Mouse (Mus musculus) stomach, embryonic 14.5 days (tissue): Measurements from ENCODE around the gene Txndc9. TPM values are rescaled to one million over a fixed set of nuclear protein-coding genes. Genes with fewer than 3 reads are reported as not detected.

ENCODE experiments used
- ATAC-seq: fragments of 200-750 bp; cut with Nextera tagmentation; 2 replicates; pipeline ENCODE4 v1.8.0; 2017; ENCODE audit warnings: low read depth, moderate TSS enrichment; ENCODE audit not compliant: insufficient number of reproducible peaks, insufficient read depth, low FRiP score
- H3K27ac ChIP-seq: fragments of 300-500 bp; sonication (generic); 2 replicates; pipeline ENCODE4 v1.5.1; 2014; ENCODE audit warnings: mild to moderate bottlenecking, low read length, moderate library complexity, mixed read lengths
- H3K27me3 ChIP-seq: fragments of 300-500 bp; sonication (generic); 2 replicates; pipeline ENCODE4 v1.6.1; 2014; ENCODE audit warnings: low read length, control low read depth, mixed read lengths; ENCODE audit not compliant: control insufficient read depth, insufficient read depth
- H3K36me3 ChIP-seq: fragments of 300-500 bp; sonication (generic); 2 replicates; pipeline ENCODE4 v1.6.1; 2014; ENCODE audit warnings: mild to moderate bottlenecking, control low read depth, low read length, moderate library complexity, mixed read lengths; ENCODE audit not compliant: control insufficient read depth, insufficient read depth
- H3K4me1 ChIP-seq: fragments of 300-500 bp; sonication (generic); 2 replicates; pipeline ENCODE4 v1.6.1; 2014; ENCODE audit warnings: low read length, control low read depth, mixed read lengths; ENCODE audit not compliant: control insufficient read depth, insufficient read depth
- H3K4me2 ChIP-seq: fragments of 300-500 bp; sonication (generic); replicated peaks from 2 replicates; pipeline ENCODE4 v1.6.1; 2014; ENCODE audit warnings: low read depth, low read length, control low read depth
- H3K4me3 ChIP-seq: fragments of 300-500 bp; sonication (generic); 2 replicates; pipeline ENCODE4 v1.5.1; 2014; ENCODE audit warnings: low read depth, low read length, control low read depth
- H3K9ac ChIP-seq: fragments of 300-500 bp; sonication (generic); replicated peaks from 2 replicates; pipeline ENCODE4 v1.6.1; 2014; ENCODE audit warnings: low read depth, mild to moderate bottlenecking, control low read depth, low read length, moderate library complexity, mixed read lengths
- H3K9me3 ChIP-seq: fragments of 300-500 bp; sonication (generic); 2 replicates; pipeline ENCODE4 v1.6.1; 2016; ENCODE audit warnings: low read depth, low read length, control low read depth; ENCODE audit not compliant: control insufficient read depth
- WGBS: fragments of 180-500 bp; shearing (Covaris S2); extraction: QIAGEN DNeasy Blood & Tissue Kit; methylation state at CpG from one replicate; pipeline ENCODE4 v1.1.7; 2014; 5-methylcytosine and 5-hydroxymethylcytosine counted together
- polyA plus RNA-seq: library from polyadenylated mRNA; unstranded; fragments of >200 nt; fragmentation: Nextera tagmentation; extraction: Ambion mirVana; gene quantifications from 2 replicates; pipeline ENCODE4 v1.2.1, GENCODE M21; 2014

The Txndc9 gene
- 132 and 144 TPM in 2 replicates for polyA plus RNA-seq

DNA sequence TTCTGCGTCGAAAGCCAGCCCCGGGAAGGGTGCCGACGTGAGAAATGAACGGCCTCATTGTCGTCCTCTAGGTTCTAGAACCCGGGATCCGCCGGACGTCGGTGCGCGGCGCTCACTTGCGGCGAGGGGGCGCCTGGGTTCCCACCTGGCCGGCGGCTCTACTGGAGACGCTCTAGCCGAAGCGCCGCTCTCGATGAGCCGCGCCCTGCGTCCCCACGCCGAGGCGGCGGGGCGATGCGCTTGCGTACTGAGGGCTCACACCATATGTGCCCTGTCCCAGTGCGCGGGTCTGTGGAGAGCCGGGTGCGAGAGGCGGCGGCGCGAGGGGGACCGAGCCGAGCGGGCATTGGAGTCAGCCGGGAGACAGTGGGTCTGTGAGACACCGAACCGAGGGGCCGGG lies at the start of gene Txndc9, which contains the start of gene Eif5b:
Txndc9 (minus strand) TSS at position 27 of the 400 bp plus-strand sequence.
Eif5b (plus strand) TSS at position 144 of the 400 bp plus-strand sequence.
- Histone ChIP-seq H3K4me2 (peak within 1 kb of the TSS; percentile 75), H3K27ac (peak within 1 kb of the TSS; percentile 89), H3K9ac (peak within 1 kb of the TSS; percentile 92), H3K4me1 (peaks cover 11% of the 10 kb centered on the region), H3K9me3 (no peaks in the 10 kb centered on the region), H3K27me3 (no peaks in the 10 kb centered on the region), H3K4me3 (peak within 1 kb of the TSS; percentile 99), H3K36me3 (peaks cover 25% of the 10 kb centered on the region)
- 0% methylated on average over 50 of the region's 50 CpGs for WGBS
- ATAC-seq: peak; percentile 94

- H3K4me1 ChIP-seq: no peaks in the 10 kb centered on the region
- peaks cover 56% of the 10 kb centered on the region for H3K36me3 ChIP-seq
- H3K4me3 ChIP-seq: no peak overlapping the region
- H3K27ac ChIP-seq: no peak overlapping the region
- ATAC-seq: no peak
- H3K27me3 ChIP-seq: no peaks in the 10 kb centered on the region
- WGBS: 92% methylated on average over 2 of the region's 2 CpGs
- no peak overlapping the region for H3K9ac ChIP-seq
- no peaks in the 10 kb centered on the region for H3K9me3 ChIP-seq
- no peak overlapping the region for H3K4me2 ChIP-seq
These were observed 41.2 kb upstream of the Txndc9 start for GRCm38 (mm10) chr1:38038898-38039297.

GRCm38 (mm10) chr1:38037375-38037774 lies 39.7 kb upstream of the Txndc9 start:
- Histone ChIP-seq H3K4me2 (no peak overlapping the region), H3K4me3 (no peak overlapping the region), H3K27me3 (no peaks in the 10 kb centered on the region), H3K9ac (no peak overlapping the region), H3K9me3 (no peaks in the 10 kb centered on the region), H3K36me3 (peaks cover 64% of the 10 kb centered on the region), H3K4me1 (no peaks in the 10 kb centered on the region), H3K27ac (no peak overlapping the region)
- WGBS: 93% methylated on average over 5 of the region's 5 CpGs
- no peak for ATAC-seq

- Histone ChIP-seq H3K36me3 (peaks cover 58% of the 10 kb centered on the region), H3K4me1 (no peaks in the 10 kb centered on the region), H3K27ac (no peak overlapping the region), H3K4me3 (no peak overlapping the region), H3K9ac (no peak overlapping the region), H3K27me3 (no peaks in the 10 kb centered on the region), H3K9me3 (no peaks in the 10 kb centered on the region), H3K4me2 (no peak overlapping the region)
- no peak for ATAC-seq
- 86% methylated on average over 4 of the region's 4 CpGs for WGBS
These were observed 37.8 kb upstream of the Txndc9 start for GRCm38 (mm10) chr1:38035521-38035920.

DNA sequence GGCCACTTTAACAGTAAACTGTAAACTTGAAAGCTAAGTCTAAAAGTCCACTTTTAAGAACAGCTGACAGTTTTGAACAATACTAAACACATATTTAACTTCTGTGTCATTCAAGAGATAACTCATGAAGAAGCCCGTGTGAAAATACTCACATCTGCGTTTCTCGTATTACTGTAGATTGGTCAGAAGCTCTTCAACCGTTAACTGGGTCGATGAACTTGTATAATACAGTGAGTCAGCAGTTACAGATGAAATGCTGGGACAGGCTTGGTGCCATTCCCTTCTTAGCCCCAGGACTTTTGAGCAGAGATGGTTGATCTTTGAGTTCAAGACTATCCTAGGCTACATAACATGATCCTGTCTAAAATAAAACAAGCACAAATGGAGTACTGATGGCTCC lies 33.7 kb upstream of the Txndc9 start:
- Histone ChIP-seq H3K27me3 (no peaks in the 10 kb centered on the region), H3K9me3 (no peaks in the 10 kb centered on the region), H3K4me3 (no peak overlapping the region), H3K36me3 (peaks cover 23% of the 10 kb centered on the region), H3K4me2 (no peak overlapping the region), H3K4me1 (no peaks in the 10 kb centered on the region), H3K9ac (no peak overlapping the region), H3K27ac (no peak overlapping the region)
- ATAC-seq: no peak
- WGBS: 88% methylated on average over 5 of the region's 5 CpGs

- Histone ChIP-seq H3K9me3 (no peaks in the 10 kb centered on the region), H3K4me2 (no peak overlapping the region), H3K27me3 (no peaks in the 10 kb centered on the region), H3K27ac (no peak overlapping the region), H3K9ac (no peak overlapping the region), H3K4me1 (no peaks in the 10 kb centered on the region), H3K4me3 (no peak overlapping the region), H3K36me3 (peaks cover 7% of the 10 kb centered on the region)
- ATAC-seq: no peak
- WGBS: 93% methylated on average over 7 of the region's 7 CpGs
These were observed 29.6 kb upstream of the Txndc9 start for GRCm38 (mm10) chr1:38027301-38027700.

GRCm38 (mm10) chr1:38014551-38015203 lies 17.0 kb upstream of the Txndc9 start:
- Histone ChIP-seq H3K9ac (no peak overlapping the region), H3K27me3 (no peaks in the 10 kb centered on the region), H3K9me3 (no peaks in the 10 kb centered on the region), H3K27ac (no peak overlapping the region), H3K4me1 (no peaks in the 10 kb centered on the region), H3K4me2 (no peak overlapping the region), H3K36me3 (peaks cover 16% of the 10 kb centered on the region; the same call in 1 of the 2 replicates), H3K4me3 (no peak overlapping the region)
- no peak for ATAC-seq
- 93% methylated on average over 2 of the region's 2 CpGs for WGBS

- Histone ChIP-seq H3K9ac (no peak overlapping the region), H3K9me3 (no peaks in the 10 kb centered on the region), H3K27ac (no peak overlapping the region), H3K36me3 (no peaks in the 10 kb centered on the region), H3K4me3 (no peak overlapping the region), H3K4me2 (no peak overlapping the region), H3K4me1 (no peaks in the 10 kb centered on the region), H3K27me3 (no peaks in the 10 kb centered on the region)
- ATAC-seq: no peak
These were observed 14.8 kb upstream of the Txndc9 start for GRCm38 (mm10) chr1:38012509-38012908.

DNA sequence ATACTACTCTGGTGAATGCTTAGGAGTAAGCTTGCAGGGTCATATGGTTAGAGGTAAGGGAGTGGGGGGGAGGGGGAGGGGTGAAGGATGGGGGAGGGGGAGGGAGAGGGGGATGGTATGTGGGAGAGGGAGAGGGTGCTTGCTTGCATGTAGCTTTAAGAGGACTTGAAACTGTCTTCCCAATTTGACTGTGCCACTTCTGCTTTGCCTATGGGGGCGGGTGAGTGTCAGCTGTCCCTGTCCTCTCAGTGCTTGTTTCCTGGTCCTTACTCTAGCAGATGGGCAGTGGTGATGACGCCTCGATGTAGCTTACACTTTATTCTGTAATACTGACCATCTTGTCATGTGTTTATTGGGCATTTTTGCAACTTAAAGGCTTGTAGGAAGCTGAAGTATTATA lies 14.4 kb upstream of the Txndc9 start:
- ATAC-seq: no peak
- 86% methylated on average over 3 of the region's 3 CpGs for WGBS
- H3K9ac ChIP-seq: no peak overlapping the region
- H3K9me3 ChIP-seq: no peaks in the 10 kb centered on the region
- H3K4me2 ChIP-seq: no peak overlapping the region
- H3K36me3 ChIP-seq: no peaks in the 10 kb centered on the region
- H3K4me3 ChIP-seq: no peak overlapping the region
- H3K4me1 ChIP-seq: no peaks in the 10 kb centered on the region
- H3K27ac ChIP-seq: no peak overlapping the region
- no peaks in the 10 kb centered on the region for H3K27me3 ChIP-seq
